In the genomic region with DNA sequence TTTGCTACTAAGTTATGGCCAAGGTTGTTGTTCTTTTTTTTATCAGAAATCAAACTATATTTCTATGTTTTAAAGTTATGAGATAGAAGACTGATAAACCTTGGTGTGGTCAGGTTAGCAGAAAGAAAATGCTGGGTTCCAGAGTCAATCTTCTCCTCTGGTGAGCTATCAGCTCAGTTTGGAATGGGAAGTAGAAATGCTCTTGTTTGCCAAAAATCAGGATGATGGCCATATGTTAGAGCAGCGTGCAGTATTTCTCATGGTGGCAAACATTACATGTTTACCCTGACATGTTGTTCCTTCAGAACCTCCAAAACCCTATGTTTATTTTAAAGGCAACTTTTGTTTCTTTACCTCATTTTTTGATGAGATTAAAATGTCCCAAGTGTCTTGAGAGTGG, we compare ENCODE assay signal across 22 mouse cellular contexts.
"Had no signal": no experiment of that assay in that cellular context is flagged by ENCODE, and none has a peak within 500 bp of the region (broad histone marks: within the 10 kb centered on the region; RNA-seq: fewer than 3 reads in every experiment).

No protein-coding gene starts in this region.

- H3K36me3 ChIP-seq: limb, embryonic 12.5 days; limb, embryonic 15.5 days; midbrain, embryonic 10.5 days; midbrain, embryonic 13.5 days; neural tube, embryonic 13.5 days; stomach, embryonic 15.5 days had no signal

- H3K27ac ChIP-seq: limb, embryonic 12.5 days; limb, embryonic 15.5 days; liver, embryonic 14.5 days; macrophage; midbrain, embryonic 10.5 days; midbrain, embryonic 13.5 days; neural tube, embryonic 13.5 days; stomach, embryonic 15.5 days had no signal

- H3K9me3 ChIP-seq: limb, embryonic 15.5 days; stomach, embryonic 15.5 days had no signal

- DNase-seq: kidney, postnatal 14 days; kidney, postnatal 4 days; liver, postnatal 0 days; lung, embryonic 14.5 days; retina, postnatal 1 day; right cerebral cortex, postnatal 25 days; spleen, adult 18-20 months; thymus, adult 18-20 months; thymus, postnatal 4 days had no signal

- H3K27me3 ChIP-seq: limb, embryonic 12.5 days; limb, embryonic 15.5 days; megakaryocyte, embryonic 14.5 days; midbrain, embryonic 13.5 days; neural tube, embryonic 13.5 days; stomach, embryonic 15.5 days had no signal

- H3K4me3 ChIP-seq: limb, embryonic 12.5 days; limb, embryonic 15.5 days; megakaryocyte, embryonic 14.5 days; midbrain, embryonic 10.5 days; midbrain, embryonic 13.5 days; myocyte; neural tube, embryonic 13.5 days; stomach, embryonic 15.5 days had no signal

- H3K9ac ChIP-seq: limb, embryonic 12.5 days; limb, embryonic 15.5 days; liver, embryonic 14.5 days; liver, postnatal 0 days; lung, embryonic 14.5 days; midbrain, embryonic 13.5 days; neural tube, embryonic 13.5 days; stomach, embryonic 15.5 days had no signal

- H3K4me2 ChIP-seq: limb, embryonic 12.5 days; limb, embryonic 15.5 days; liver, embryonic 11.5 days; lung, embryonic 14.5 days; midbrain, embryonic 13.5 days; neural tube, embryonic 13.5 days; stomach, embryonic 15.5 days had no signal

- ATAC-seq: liver, postnatal 0 days; lung, postnatal 0 days; midbrain, embryonic 13.5 days; midbrain, embryonic 16.5 days had no signal

- H3K4me1 ChIP-seq: limb, embryonic 12.5 days; limb, embryonic 15.5 days; megakaryocyte, embryonic 14.5 days; midbrain, embryonic 10.5 days; midbrain, embryonic 13.5 days; neural tube, embryonic 13.5 days; stomach, embryonic 15.5 days had no signal
